Mouse (Mus musculus): Measurements from ENCODE around the gene Rxra. TPM values are rescaled to one million over a fixed set of nuclear protein-coding genes. Genes with fewer than 3 reads are reported as not detected.

Rxra gene
- 6.6 and 6.9 TPM in 2 replicates for polyA plus RNA-seq (2015; fragmentation: Nextera tagmentation; extraction: Ambion mirVana)

DNA sequence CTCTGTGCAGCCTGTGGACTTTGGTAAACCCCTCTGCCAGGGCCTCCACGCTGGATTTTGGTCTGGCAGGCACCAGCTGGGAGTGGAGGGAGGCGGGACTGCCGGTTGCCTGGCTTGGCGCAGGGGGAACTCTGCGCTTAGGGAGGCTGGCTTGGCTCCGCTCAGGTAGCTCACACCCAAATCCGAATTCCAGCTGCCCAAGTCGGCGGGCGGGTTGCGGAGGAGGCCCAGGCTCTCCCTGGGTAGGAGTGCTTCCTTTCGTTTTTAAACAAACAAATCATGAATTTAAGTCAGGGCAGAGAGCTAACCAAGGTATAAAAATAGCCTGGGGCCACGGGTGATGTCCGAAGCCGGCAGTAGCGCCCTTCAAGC lies at the start of gene Rxra:
Gene Rxra, plus strand, starts transcription at position 335 of the 372 bp plus-strand sequence.

Other genes with a start within 250 kb of the Rxra start
- gene Vav2, start 249.4 kb upstream of the Rxra start, polyA plus RNA-seq (2015; fragmentation: Nextera tagmentation; extraction: Ambion mirVana), result 7.5 and 9.1 TPM in 2 replicates
- 11.1 and 12.0 TPM in 2 replicates for gene Brd3os, start 234.1 kb upstream of the Rxra start, polyA plus RNA-seq (2015; fragmentation: Nextera tagmentation; extraction: Ambion mirVana)
- 70.2 and 87.8 TPM in 2 replicates for gene Brd3, start 168.8 kb upstream of the Rxra start, polyA plus RNA-seq (2015; fragmentation: Nextera tagmentation; extraction: Ambion mirVana)
- 18.5 and 25.5 TPM in 2 replicates for gene Wdr5, start 161.3 kb upstream of the Rxra start, polyA plus RNA-seq (2015; fragmentation: Nextera tagmentation; extraction: Ambion mirVana)
- 65.3 and 74.8 TPM in 2 replicates for gene Col5a1, start 210.0 kb downstream of the Rxra start, polyA plus RNA-seq (2015; fragmentation: Nextera tagmentation; extraction: Ambion mirVana)

All from adrenal gland, postnatal 0 days (tissue).